Mouse (Mus musculus) limb, embryonic 11.5 days (tissue): Measurements from ENCODE around the gene Cftr. TPM values are rescaled to one million over a fixed set of nuclear protein-coding genes. Genes with fewer than 3 reads are reported as not detected.

ENCODE experiments used
- ATAC-seq: fragments of 200-750 bp; cut with Nextera tagmentation; 2 replicates; pipeline ENCODE4 v1.8.0; 2017; ENCODE audit warnings: low read depth; ENCODE audit not compliant: insufficient number of reproducible peaks, low FRiP score, low TSS enrichment
- DNase-seq: peaks from one replicate; pipeline ENCODE4 v3.0.0-alpha.2; 2015; ENCODE audit warnings: low spot score
- H3K27ac ChIP-seq: fragments of 300-500 bp; sonication (generic); replicated peaks from 2 replicates; pipeline ENCODE4 v1.5.1; 2014; ENCODE audit warnings: low read depth, mild to moderate bottlenecking, low read length
- H3K27me3 ChIP-seq: fragments of 300-500 bp; sonication (generic); 2 replicates; pipeline ENCODE4 v1.6.1; 2014; ENCODE audit warnings: mild to moderate bottlenecking, low read length, mixed read lengths; ENCODE audit not compliant: control insufficient read depth, insufficient read depth
- H3K36me3 ChIP-seq: fragments of 300-500 bp; sonication (generic); 2 replicates; pipeline ENCODE4 v1.6.1; 2014; ENCODE audit warnings: mild to moderate bottlenecking, low read length, moderate library complexity, mixed read lengths; ENCODE audit not compliant: control insufficient read depth, insufficient read depth
- H3K4me1 ChIP-seq: fragments of 300-500 bp; sonication (generic); 2 replicates; pipeline ENCODE4 v1.6.1; 2014; ENCODE audit warnings: low read length, mixed read lengths; ENCODE audit not compliant: control insufficient read depth, insufficient read depth
- H3K4me2 ChIP-seq: fragments of 300-500 bp; sonication (generic); 2 replicates; pipeline ENCODE4 v1.6.1; 2014; ENCODE audit warnings: low read depth, mild to moderate bottlenecking, moderate library complexity; ENCODE audit not compliant: severe bottlenecking
- H3K4me3 ChIP-seq: fragments of 300-500 bp; sonication (generic); 2 replicates; pipeline ENCODE4 v1.5.1; 2014; ENCODE audit warnings: low read depth, low read length
- H3K9ac ChIP-seq: fragments of 300-500 bp; sonication (generic); 2 replicates; pipeline ENCODE4 v1.6.1; 2014; ENCODE audit warnings: mild to moderate bottlenecking, low read length
- H3K9me3 ChIP-seq: fragments of 300-500 bp; sonication (generic); 2 replicates; pipeline ENCODE4 v1.6.1; 2016; ENCODE audit warnings: low read length; ENCODE audit not compliant: control insufficient read depth
- WGBS: fragments of 180-500 bp; shearing (Covaris S2); extraction: QIAGEN DNeasy Blood & Tissue Kit; methylation state at CpG from one replicate; pipeline ENCODE4 v1.1.7; 2014; 5-methylcytosine and 5-hydroxymethylcytosine counted together
- polyA plus RNA-seq: library from polyadenylated mRNA; unstranded; fragments of >200 nt; fragmentation: Nextera tagmentation; extraction: Ambion mirVana; gene quantifications from 2 replicates; pipeline ENCODE4 v1.2.1, GENCODE M21; 2014

The Cftr gene
- polyA plus RNA-seq = 0.04 and 0.17 TPM in 2 replicates

- Histone ChIP-seq H3K9ac (peak within 1 kb of the TSS; percentile 64; the same call in 1 of the 2 replicates), H3K4me2 (peak within 1 kb of the TSS; percentile 69), H3K27me3 (peaks cover 4% of the 10 kb centered on the region; the same call in 1 of the 2 replicates), H3K36me3 (no peaks in the 10 kb centered on the region), H3K9me3 (no peaks in the 10 kb centered on the region), H3K4me1 (no peaks in the 10 kb centered on the region), H3K27ac (no peak within 1 kb of the TSS), H3K4me3 (peak within 1 kb of the TSS; percentile 33)
- DNase-seq (peak; percentile 62), ATAC-seq (peak; percentile 73)
- 1% methylated on average over 38 of the region's 45 CpGs for WGBS
These were observed at the start of gene Cftr for GRCm38 (mm10) chr6:18170311-18170922. Gene Cftr, plus strand, starts transcription at chr6:18170687.

GRCm38 (mm10) chr6:18127206-18127983 lies 43.1 kb upstream of the Cftr start:
- ATAC-seq = no peak

DNA sequence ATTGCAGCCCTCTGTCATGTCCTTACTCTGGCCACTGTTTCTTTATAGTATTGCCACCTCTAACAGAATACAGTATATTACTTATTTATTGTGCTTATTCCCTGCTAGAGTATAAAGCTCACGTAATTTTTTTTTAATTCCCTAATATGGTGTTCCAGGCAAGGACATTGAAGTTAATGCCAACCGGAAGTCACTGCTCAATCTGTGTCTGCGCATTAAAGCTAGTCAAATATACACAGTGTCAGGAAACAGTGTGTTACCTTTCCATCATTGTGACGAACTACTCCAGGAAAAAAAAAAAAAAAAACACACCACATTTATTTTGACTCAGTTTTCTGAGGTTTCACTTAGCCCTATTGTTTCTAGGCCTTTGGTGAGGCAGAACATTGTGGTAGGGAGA lies 42.4 kb upstream of the Cftr start:
- ATAC-seq = no peak
- H3K4me3 ChIP-seq = no peak overlapping the region
- H3K4me2 ChIP-seq = no peak overlapping the region
- no peak for DNase-seq
- no peaks in the 10 kb centered on the region for H3K36me3 ChIP-seq
- H3K27me3 ChIP-seq = no peaks in the 10 kb centered on the region
- WGBS = 85% methylated on average over 4 of the region's 4 CpGs
- no peaks in the 10 kb centered on the region for H3K4me1 ChIP-seq
- no peaks in the 10 kb centered on the region for H3K9me3 ChIP-seq
- H3K9ac ChIP-seq = no peak overlapping the region
- H3K27ac ChIP-seq = no peak overlapping the region

More at GRCm38 (mm10) chr6:18127206-18127983, 43.1 kb upstream of the Cftr start:
- Histone ChIP-seq H3K9me3 (no peaks in the 10 kb centered on the region), H3K4me3 (no peak overlapping the region), H3K27ac (no peak overlapping the region), H3K9ac (no peak overlapping the region), H3K4me1 (no peaks in the 10 kb centered on the region), H3K4me2 (no peak overlapping the region), H3K36me3 (no peaks in the 10 kb centered on the region), H3K27me3 (no peaks in the 10 kb centered on the region)
- 75% methylated on average over 2 of the region's 2 CpGs for WGBS
- no peak for DNase-seq

DNA sequence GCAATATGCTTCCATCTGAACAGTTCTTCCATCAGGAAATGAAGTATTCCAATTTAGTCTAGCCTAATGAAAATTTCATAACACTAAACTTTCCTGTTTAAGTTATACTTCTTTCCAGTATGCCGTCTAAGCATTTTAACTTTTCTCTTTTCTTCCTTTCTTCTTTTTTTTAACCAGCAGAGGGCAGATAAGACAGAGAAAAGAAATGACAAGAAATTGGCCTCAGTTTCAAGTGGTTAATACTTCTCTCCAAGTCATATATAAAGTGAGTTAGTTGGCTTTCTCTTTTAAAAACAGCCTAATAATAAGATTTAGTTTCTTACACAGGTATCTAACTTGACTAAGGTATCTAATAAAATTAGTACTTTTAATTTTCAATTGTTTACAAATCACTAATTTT lies 35.2 kb upstream of the Cftr start:
- 38% methylated on average over 1 of the region's 1 CpGs for WGBS
- DNase-seq (no peak), ATAC-seq (no peak)
- Histone ChIP-seq H3K27me3 (no peaks in the 10 kb centered on the region), H3K4me3 (no peak overlapping the region), H3K36me3 (no peaks in the 10 kb centered on the region), H3K4me1 (no peaks in the 10 kb centered on the region), H3K9me3 (no peaks in the 10 kb centered on the region), H3K27ac (no peak overlapping the region), H3K4me2 (no peak overlapping the region), H3K9ac (no peak overlapping the region)

DNA sequence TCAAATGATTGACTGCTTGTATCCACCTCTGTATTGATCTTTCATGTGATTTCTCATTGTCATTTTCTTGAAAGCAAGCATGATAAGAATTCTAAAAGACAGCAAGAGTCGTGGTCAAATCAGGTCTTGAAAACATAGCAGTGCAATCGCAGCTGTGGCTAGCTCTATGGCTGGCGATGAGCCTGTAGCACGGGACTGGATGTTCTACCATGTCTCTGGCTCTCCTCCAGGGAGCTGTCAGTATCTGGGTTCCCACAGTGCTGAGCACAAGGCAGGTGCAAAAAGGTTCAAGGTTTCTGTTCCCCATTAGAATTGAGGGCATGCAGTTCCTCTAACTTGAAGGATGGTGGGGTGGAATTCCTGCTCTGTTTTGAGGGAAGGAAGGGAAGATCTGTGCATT lies 17.5 kb upstream of the Cftr start:
- Histone ChIP-seq H3K36me3 (no peaks in the 10 kb centered on the region), H3K9ac (no peak overlapping the region), H3K9me3 (no peaks in the 10 kb centered on the region), H3K4me2 (no peak overlapping the region), H3K27me3 (no peaks in the 10 kb centered on the region), H3K4me3 (no peak overlapping the region), H3K27ac (no peak overlapping the region), H3K4me1 (no peaks in the 10 kb centered on the region)
- no peak for DNase-seq
- ATAC-seq = no peak
- WGBS = 77% methylated on average over 4 of the region's 4 CpGs

GRCm38 (mm10) chr6:18169618-18170017 lies 869 bp upstream of the Cftr start:
- no peaks in the 10 kb centered on the region for H3K36me3 ChIP-seq
- WGBS = 83% methylated on average over 1 of the region's 1 CpGs
- H3K4me3 ChIP-seq = no peak overlapping the region
- no peak overlapping the region for H3K27ac ChIP-seq
- no peak for ATAC-seq
- DNase-seq = no peak
- H3K9me3 ChIP-seq = no peaks in the 10 kb centered on the region
- H3K27me3 ChIP-seq = peaks cover 4% of the 10 kb centered on the region; the same call in 1 of the 2 replicates
- H3K4me2 ChIP-seq = no peak overlapping the region
- no peaks in the 10 kb centered on the region for H3K4me1 ChIP-seq
- no peak overlapping the region for H3K9ac ChIP-seq

DNA sequence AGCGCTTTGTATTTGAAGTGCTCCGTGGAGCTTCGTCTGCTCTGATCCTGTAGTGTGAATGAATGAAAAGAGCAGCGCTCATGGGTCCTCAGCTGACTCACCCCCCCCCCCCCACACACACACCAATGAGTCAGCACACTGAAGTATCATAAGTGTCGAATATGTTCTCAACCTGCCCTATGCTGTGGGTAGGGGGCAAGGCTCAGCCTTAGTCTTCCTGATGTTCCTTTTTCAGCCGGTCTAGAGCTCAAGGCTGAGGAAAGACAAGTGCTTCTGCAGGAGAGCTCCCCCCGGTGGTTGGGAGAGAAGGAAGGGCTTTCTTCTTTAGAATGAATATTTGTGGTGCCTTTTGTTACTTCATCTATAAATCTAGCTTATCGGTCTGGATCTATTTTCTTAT lies 1.1 kb downstream of the Cftr start:
- Histone ChIP-seq H3K27ac (no peak overlapping the region), H3K4me3 (no peak overlapping the region), H3K27me3 (peaks cover 4% of the 10 kb centered on the region; the same call in 1 of the 2 replicates), H3K4me2 (no peak overlapping the region), H3K36me3 (no peaks in the 10 kb centered on the region), H3K9ac (no peak overlapping the region), H3K9me3 (no peaks in the 10 kb centered on the region), H3K4me1 (no peaks in the 10 kb centered on the region)
- peak; percentile 25 for DNase-seq
- WGBS = 54% methylated on average over 8 of the region's 8 CpGs
- no peak for ATAC-seq

- ATAC-seq = no peak
- DNase-seq = no peak
- no peaks in the 10 kb centered on the region for H3K27me3 ChIP-seq
- WGBS = 83% methylated on average over 2 of the region's 2 CpGs
- no peak overlapping the region for H3K4me3 ChIP-seq
- no peaks in the 10 kb centered on the region for H3K36me3 ChIP-seq
- no peaks in the 10 kb centered on the region for H3K4me1 ChIP-seq
- no peak overlapping the region for H3K9ac ChIP-seq
- no peaks in the 10 kb centered on the region for H3K9me3 ChIP-seq
- H3K27ac ChIP-seq = no peak overlapping the region
- H3K4me2 ChIP-seq = no peak overlapping the region
These were observed 7.0 kb downstream of the Cftr start for GRCm38 (mm10) chr6:18177509-18177908.
